Mouse (Mus musculus): Measurements from ENCODE around the gene Pla2g2c.

Pla2g2c gene

DNA sequence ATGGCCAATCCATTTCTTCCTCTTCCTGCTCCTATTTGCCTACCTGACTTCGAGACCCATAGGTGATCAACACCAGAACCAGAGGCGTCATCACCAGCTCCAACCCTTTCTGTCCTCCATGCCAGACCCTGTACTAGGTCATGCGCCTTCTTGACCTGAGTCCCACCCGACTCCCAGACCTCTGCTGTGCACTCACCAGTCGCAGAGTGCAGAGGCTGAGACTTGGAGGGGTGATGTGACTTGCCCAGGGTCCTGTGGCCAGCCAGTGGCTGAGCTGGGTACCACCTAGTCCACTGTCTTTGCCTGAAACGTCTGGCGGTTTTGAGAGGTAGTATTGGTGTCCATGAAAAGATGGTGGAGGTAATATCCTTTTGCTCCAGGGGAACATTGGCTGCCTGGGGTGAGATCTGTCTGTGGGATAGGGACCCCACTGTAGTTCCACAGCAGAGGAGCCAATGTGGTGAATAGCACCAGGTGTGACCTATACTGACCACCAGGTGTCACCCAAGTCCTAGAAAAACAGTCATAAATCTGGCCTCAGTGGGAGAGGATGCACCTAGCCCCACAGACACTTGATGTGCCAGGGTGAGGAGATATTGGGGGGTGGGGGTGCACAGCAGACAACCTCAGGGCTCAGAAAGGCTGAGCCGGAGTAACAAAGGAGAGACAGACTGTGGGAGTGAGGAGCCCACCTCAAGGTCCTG, 23.9 kb downstream of the Pla2g2c start:
- in situ Hi-C loops (cut with MboI): no loop called here

DNA sequence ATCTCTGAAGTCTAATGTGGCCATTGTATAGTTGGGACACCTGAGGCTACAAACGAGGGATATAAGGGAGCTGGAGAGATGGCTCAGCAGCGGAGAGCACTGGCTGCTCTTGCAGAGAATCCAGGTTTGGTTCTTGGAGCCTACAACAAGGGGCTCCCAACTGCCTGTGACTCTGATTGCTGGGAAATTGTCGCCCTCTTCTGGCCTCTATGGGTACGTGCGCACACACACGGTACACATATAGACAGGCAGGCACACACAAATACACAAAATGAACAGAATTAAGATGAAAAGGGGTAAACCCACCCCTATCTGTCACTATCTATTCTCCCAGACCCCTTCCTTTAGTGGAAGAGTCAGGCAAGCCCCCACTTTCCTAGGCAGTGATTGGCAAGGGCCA, 28.0 kb downstream of the Pla2g2c start:
- in situ Hi-C loops (cut with MboI): no loop called here

DNA sequence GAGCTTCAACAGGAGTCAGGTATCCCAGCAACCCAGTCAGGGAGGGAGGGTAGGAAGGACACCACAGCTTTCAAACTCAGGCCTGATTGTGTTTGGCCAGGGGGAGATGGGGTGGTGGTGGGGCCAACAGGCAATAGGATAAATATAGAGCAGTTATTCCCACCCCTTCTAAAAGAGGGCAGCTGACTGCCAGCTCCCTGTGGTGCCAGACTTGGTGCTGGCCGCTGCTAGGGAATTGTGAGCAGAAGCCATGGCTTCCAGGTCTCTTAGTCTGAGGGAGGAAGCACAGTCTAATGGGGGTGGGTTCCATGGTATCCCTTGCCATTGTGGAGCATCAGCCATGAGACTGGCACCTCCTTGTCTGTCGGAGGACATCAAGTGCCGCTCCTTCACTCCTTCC, 29.0 kb downstream of the Pla2g2c start:
- in situ Hi-C loops (cut with MboI): no loop called here

DNA sequence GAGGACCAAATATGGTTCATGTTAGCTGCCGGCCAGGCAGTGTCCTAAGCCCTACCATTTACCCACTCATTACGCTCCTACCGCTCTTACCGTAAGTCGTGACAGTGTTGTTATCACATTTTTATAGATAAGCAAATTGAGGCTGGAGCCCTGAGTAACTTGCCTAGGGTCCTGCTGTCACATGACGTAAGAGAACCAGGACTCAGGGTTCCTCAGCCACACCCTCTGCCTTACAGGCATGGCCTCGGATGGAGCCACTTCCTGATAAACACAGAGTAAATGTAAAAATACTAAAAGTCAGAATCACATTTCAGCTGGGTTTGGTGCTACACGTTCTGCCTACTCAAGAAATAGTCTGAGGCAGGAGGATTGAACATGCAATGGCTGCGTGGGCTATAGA, 29.8 kb downstream of the Pla2g2c start:
- in situ Hi-C loops (cut with MboI): no loop called here

DNA sequence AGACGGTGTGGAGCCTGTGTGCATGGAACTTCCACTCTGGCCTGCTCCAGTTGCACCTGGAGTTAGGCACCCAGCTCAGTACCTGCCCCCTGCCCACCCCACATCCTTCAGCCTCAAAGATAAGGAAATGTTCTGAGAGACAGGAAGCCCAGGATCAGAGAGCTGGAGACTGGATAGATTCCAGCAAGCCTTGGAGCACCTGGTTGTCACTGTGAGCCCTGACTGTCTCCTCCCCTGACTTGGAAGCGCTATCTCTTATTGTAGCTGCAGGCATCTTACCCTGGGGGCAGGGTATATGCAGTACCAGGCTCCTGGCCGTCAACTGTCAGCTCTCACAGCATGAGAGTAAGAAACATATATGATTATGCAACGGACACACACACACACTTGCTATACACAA, 30.8 kb downstream of the Pla2g2c start:
- in situ Hi-C loops (cut with MboI): no loop called here

DNA sequence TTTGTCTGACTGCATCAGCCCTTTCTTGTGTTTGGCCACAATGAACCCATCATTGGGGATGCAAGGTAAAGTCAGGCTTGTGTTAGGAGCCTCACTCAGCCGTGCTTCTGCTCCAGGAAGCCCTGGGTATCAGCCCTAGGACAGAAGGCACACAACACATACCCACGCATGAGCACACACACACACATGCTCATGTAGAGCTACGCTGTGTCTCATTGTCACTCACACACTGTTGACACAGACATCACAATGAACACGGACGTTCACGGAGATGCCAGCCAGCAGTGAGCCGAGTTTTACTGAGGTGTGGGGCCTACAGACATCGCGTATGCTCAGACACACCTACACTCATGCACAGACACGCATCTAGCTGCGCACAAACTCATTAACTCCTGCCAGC, 31.4 kb downstream of the Pla2g2c start:
- in situ Hi-C loops (cut with MboI): no loop called here

DNA sequence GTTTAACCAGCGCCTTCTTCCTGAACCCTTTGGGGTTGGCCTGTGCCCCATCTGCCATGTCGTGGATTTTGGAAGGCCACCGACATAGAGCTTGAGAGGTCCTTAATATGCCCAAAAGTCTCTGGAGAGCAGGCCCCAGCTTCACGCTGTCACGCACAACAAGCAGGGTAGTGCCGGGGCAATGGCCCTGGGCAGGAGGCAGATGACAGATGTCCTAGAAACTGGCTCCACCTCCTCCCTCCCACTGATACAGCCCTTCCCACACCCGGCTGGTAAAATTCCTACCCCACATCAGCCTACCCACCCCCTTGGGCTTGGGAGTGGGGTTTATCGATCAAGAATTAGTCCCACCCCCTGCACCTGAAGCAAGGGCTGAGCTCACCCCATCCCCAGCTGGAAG, 32.8 kb downstream of the Pla2g2c start, which contains the start of gene Pla2g2f:
Pla2g2f (minus strand) TSS at position 211 of the 400 bp plus-strand sequence.
- in situ Hi-C loops (cut with MboI): no loop called here

DNA sequence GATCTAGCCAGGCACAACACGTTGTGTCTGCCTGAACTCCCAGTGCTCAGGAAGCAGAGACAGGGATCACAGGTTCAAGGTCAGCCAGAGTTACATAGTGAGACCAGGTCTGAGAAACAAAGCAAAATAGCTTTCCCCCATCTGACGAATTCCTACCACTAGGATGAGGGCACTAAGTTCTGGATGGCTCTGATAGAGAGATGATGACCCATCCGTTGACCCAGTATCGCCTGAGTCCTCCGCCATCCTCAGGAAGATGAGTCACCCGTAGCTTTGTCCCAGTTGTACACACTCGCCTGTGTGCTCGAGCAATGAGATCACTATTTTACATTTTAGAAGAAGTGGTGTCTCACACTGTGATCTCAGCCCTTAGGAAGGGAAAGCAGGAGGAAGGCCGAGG, 37.7 kb downstream of the Pla2g2c start:
- in situ Hi-C loops (cut with MboI): no loop called here

DNA sequence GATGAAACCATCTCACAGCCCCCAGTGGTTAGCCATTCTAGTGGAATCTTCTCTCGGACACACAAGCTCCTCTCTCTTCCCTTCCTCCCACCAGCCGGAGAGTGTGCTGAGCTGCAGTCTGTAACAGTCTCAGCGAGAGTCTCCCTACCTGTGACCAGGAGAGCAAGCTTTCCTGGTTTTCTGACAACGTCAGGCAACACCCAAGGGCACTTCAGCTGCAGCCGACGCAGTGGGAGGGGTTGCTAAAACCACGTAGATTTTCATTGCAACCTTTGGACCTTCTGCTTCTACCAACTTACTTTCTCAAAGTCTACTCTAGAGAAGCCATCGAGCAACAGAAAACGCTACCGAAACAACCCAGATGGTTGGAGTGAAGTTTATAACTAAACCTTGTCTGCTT, 47.4 kb downstream of the Pla2g2c start:
- in situ Hi-C loops (cut with MboI): no loop called here

DNA sequence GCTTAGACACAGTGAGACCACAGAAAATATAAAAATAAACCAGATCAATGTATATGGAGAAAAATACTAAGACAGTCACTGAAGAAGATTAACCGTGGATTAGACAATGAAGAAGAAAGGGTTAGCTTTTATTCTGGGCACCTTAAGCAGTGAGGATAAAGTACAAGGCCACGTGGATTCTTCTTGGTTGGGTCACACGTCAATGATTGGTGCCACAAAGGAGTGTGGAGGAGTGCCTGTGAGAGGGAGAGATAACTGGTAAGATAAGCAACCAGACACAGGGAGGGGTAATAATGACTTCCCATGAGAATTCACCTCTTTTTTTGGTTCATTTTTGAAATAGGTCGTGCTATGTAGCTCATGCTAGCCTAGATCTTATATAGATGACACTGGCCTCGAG, 47.8 kb downstream of the Pla2g2c start:
- in situ Hi-C loops (cut with MboI): no loop called here

DNA sequence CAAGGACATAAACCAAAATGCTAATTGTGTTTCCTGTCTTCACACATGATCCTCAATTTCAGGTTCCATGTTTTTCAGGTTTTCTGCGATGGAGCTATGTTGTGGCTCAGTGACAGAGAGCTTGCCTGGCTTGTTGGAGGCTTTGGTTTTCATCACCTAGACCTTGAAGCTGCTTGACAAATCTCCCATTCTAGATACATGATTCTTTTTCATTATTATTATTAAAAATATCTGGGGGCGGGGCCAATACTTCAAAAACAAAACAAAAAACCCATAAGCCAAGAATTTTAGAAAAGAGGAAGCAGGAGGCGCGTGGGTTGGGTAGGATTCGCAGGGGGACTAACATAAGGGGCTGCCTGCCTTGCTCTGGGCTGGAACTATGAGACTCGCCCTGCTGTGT, 50.8 kb downstream of the Pla2g2c start, which contains the start of gene Pla2g2d:
Pla2g2d (plus strand) TSS at position 301 of the 400 bp plus-strand sequence.
- in situ Hi-C loops (cut with MboI): no loop called here

DNA sequence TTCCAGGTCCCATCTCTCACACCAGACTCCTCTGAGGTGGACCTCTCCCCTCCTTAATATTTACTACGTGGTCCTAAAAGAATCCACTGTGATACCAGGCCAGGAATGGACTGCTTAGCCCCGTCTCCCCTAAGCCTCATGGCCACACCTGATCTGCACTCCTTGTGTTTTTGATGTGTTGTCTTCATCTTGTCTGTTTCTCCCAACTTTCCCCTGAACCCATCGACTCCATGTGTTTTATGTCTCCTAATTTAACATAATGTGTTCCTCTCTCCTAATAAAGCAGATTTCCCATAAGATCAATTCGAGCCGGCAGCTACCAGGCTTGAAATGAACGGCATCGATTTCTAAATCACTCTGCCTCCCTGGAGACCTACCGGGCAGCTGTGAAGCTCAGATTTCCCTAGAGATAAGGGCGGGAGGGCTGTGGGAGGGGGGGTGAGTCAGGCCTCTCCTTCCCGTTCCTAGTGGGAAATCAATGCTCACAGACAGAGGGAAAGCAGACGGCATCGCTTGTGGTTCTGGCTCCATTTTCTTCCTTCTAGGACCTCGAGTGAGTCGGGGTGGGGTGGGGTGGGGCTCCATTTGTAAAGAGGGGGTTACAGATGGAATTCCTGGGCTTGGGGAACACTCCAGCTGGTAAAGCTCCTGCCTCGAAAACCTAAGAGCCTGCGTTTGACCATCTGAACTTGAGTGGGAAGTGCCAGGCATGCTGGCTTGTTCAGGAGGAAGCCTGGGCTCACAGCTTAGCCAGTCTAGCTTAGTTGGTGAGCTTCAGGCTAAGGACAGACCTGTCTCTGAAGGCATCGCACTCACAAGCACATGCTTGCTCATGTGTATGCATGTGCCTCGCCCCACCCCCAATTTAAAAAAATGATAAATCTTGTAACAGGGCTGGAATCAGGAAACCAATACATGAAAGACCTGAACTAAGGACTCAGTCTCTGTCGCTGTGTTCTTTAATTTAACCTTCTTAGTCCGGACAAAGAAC, 53.1 kb downstream of the Pla2g2c start:
- in situ Hi-C loops (cut with MboI): no loop called here

DNA sequence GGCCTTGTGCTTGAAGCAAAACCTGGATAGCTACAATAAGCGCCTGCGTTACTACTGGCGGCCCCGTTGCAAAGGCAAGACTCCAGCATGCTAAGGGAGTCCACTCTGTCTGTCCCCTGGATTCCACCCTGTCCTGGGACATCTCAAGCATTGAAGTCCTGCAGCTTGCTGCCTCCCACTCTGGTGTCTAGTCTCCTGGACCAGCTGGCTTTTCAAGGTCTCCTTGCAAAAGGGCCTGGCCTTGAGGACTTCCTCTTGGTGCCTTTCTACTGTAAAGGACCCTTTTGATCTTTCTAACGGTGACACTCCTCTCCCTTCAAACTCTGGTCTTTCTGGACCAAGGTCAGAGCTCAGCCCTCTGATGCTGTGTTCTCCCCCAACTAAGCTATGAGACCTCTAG, 55.7 kb downstream of the Pla2g2c start:
- in situ Hi-C loops (cut with MboI): no loop called here

DNA sequence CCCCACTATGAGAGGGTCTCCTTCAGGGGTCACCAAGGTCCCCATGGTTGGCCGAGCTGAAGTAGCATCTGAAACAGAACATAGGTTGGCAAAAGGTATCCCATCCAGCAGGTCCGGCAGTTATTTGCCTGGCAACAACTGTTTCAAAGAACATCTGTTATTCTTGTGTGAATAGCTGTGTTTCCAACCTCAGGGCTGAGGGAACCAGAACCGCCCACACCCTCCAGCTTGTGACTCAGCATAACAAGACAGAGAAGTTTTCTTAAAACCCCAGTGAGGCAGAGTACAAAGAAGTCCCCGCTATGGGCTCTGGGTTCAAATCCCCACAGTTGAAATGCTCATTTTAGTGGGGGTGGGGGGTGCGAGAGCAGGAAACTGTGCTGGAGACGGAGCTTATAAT, 57.5 kb downstream of the Pla2g2c start:
- in situ Hi-C loops (cut with MboI): no loop called here

DNA sequence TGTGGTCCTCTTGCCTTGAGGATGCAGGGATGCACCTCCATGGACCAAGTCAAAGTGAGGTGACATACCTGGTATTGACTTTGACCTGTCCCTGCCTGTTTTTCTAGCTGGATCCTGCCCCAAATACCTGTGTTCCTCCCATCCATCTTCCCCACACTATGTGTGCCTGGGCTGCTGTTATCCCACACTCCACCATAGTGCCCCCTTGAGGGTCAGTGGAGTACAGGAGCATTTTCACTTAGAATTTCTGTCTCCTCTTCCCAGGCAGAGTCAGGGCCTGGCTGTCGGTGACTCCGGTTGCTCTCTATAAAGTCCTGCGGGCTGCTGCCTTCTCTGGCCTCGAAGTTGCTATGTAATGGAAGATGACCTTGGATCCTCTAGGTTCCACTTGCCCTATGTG, 61.1 kb downstream of the Pla2g2c start:
- in situ Hi-C loops (cut with MboI): no loop called here

DNA sequence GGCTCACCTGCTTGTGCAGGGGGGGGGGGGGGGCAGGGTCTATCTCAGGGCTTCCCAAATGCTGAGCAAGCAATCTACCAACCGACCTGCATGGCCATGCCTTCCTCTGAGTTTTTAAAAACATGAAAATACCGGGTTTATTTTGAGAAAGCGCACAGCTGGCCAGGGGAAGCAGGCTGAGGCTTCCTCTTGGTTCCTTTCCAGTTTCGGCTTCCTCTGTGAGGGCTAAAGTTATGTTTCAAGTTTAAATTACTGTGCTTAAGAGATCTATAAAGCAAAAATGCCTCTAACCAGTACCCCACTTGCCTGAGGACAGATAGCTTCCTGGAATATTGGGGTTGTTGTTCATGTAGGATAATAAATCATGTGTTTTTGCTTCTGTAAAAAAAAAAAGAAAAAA, 61.5 kb downstream of the Pla2g2c start:
- in situ Hi-C loops (cut with MboI): no loop called here

DNA sequence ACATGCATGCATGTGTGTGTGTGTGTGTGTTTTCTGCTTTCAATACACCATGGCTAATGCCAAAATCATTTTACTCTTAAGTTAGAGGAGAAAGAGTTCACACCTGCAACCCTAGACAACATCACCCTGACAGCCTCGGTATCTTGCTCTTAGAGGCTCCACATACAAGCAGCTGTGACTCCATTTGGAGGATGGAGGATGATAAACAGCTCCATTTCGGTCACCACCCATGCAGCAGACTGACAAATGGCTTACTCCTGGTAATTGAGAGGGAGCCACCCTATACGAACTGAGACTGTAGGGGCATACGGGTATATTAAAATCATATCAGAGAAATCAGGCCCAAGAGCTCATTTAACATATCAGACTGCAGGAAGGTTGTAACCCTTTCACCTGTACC, 63.8 kb downstream of the Pla2g2c start:
- in situ Hi-C loops (cut with MboI): no loop called here

DNA sequence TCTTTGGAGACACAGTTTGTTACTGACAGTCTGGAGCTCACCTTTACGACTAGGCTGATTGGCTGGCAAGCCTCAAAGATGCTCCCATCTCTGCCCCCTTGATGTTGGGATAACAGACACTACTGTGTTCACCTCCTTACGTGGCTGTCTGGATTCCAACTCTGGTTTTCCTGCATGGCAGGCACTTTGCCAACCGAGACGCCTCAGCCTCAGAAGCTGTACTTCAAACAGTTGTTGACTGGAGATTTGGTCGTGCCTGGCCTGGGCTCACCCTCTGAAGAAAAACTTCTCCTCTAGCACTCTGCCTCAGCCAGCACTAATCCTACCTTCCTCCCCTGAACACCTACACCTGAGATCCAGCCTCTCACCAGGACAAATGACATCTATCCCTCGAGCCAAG, 66.9 kb downstream of the Pla2g2c start:
- in situ Hi-C loops (cut with MboI): no loop called here

DNA sequence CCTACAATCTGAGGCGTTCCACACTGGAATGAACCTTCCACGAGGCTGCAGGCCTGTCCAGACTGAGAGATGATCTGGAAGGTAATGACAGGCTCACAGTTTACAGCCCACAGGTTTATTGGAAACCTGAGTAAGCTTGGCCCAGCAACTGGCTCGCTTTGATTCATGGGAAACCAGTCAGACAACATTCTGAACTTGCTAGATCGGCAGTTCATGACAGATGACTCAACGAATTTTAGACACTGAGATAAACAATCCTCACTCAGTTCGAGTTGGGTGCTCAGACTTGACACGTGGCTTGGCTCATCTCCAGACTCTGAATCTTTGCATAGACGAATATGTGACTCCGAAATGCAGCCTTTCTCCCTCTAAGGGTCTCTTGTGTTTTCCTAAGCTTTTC, 68.0 kb downstream of the Pla2g2c start:
- in situ Hi-C loops (cut with MboI): no loop called here

DNA sequence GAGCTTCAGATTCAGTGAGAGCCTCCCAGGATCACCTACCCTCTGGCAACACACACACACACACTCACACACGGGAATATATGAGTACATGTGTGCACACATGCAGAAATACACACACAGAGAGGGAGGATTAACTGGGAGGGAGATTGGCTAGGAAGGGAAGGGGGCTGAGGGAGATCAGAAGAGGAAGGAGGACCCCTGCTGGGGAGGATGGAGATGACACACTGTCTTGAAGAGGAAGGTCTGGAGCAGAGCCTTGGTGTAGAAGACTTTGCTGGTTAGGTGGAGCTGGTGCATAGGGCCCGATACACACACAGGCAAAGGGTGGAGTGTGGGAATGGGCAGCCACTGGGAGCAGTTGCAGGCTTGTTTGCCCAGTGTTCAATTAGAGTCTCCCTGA, 68.7 kb downstream of the Pla2g2c start:
- in situ Hi-C loops (cut with MboI): no loop called here

DNA sequence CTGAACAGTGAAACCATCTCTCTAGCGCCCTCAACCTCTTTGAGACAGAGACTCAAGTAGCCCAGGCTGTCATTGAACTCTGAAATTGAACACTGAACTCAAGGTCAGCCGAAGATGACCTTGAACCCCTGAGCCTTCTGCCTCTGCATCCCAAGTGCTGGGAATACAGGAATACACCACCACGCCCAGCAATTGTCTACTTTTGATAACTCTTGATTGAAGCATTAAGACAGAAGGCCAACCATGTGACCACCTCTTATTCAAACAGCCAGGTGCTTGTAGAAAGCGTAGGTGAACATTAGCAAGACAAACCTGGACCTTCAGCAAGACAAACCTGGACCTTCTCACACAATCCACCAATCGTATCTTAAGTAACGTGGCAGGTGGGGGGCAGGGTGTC, 69.8 kb downstream of the Pla2g2c start:
- in situ Hi-C loops (cut with MboI): no loop called here
